Mouse (Mus musculus) liver, adult 10 weeks (tissue): Measurements from ENCODE around the gene Sfmbt1. TPM values are rescaled to one million over a fixed set of nuclear protein-coding genes. Genes with fewer than 3 reads are reported as not detected.

Source experiments
- polyA plus RNA-seq: library from polyadenylated mRNA; stranded (reverse); fragments of 350-450 nt; fragmentation: Illumina TruSeq; extraction: RNeasy Lipid Tissue Mini Kit (QIAGEN cat#74804); gene quantifications from one replicate; pipeline ENCODE4 v1.2.3, GENCODE M21; 2014; ENCODE audit warnings: low read depth, low replicate concordance

Gene Sfmbt1
- polyA plus RNA-seq = 10.7 TPM

DNA sequence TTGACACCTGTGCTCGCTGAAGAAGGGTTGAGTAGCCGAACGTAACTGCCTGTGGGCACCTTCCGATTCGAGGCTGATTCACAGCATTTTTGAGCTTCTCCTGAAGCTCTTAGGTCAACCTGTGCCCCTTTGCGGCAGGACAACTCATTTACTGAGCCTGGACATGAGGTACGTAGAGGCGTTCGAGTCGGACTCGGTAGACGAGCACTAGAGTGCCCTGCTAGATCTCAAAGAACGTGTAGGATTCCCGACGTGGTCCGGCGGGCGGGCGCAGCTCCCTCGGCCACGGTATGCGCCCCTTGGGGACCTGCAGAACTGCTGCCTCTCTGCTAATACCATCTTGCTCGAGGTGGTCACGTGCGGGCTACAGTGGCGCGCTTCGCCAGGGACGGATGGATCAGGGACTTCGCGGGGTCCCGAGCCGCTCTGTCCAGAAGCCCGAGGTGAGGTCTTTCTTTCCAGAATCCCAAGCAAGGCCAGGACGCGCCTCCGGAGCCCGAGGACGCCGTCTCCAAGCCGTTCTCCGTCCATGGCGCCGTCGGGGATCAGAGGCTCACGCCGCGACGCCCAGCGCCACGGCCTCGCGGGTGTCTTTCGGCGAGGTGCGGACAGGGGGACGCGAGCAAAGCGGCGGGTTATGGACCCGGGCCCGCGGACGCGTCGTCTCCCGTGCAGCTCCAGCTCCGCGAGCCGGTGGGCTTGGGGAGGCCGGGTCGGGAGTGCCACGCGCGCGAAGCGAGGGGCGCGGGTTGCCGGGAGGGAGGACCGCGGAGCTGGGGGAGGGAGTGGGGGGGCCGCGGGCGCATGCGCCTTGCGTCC, at the start of gene Sfmbt1:
TSS of gene Sfmbt1 (plus strand) at position 51 of the 819 bp plus-strand sequence.

DNA sequence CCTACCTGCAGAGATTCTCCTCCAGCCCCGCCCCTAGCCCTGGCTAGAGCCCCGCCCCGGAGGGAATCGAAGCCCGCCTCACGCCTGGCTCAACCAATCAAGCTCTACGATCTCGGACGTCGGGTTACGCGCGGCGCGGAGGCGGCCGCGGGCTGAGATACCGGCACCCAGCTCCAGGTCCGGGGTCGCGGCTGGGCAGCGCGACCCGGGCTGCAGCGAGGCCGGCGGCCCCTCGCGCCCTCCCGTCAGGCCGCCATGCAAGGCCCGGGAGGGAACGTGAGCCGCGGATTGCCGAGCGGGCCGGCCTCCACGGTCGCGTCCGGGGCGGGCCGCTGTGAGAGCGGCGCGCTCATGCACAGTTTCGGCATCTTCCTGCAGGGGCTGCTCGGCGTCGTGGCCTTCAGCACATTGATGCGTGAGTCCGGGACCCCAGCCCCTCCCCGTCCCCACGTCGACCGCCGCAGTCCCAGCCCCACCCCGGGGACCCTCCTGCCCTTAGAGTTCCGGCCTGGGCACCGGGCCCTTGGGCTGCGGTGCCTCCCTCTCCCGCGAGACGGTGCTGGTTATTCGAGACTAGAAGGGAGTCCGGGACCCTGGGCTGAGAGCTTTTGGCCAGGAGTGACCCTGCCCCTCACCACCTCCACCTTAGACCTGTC, 111.0 kb downstream of the Sfmbt1 start, which contains the start of gene Tmem110:
TSS of gene Tmem110 (plus strand) at position 115 of the 656 bp plus-strand sequence.

Other genes starting within 250 kb of the Sfmbt1 start
- 2.9 TPM for gene Dcp1a, start 235.3 kb upstream of the Sfmbt1 start, polyA plus RNA-seq
- gene Cacna1d, start 223.4 kb upstream of the Sfmbt1 start, polyA plus RNA-seq = 0.34 TPM
- gene Tkt, start 166.5 kb upstream of the Sfmbt1 start, polyA plus RNA-seq = 6.3 TPM
- 5.3 TPM for gene Prkcd, start 88.6 kb upstream of the Sfmbt1 start, polyA plus RNA-seq
- 11.9 TPM for gene Rft1, start 60.5 kb upstream of the Sfmbt1 start, polyA plus RNA-seq
- gene Tmem110, start 110.7 kb downstream of the Sfmbt1 start, polyA plus RNA-seq = 2.7 TPM
- gene Mustn1, start 164.4 kb downstream of the Sfmbt1 start, polyA plus RNA-seq = 1.3 TPM
- 463 TPM for gene Itih4, start 171.6 kb downstream of the Sfmbt1 start, polyA plus RNA-seq
- 223 TPM for gene Itih3, start 208.9 kb downstream of the Sfmbt1 start, polyA plus RNA-seq
- gene Itih1, start 228.4 kb downstream of the Sfmbt1 start, polyA plus RNA-seq = 104 TPM
- 11.2 TPM for gene Nek4, start 236.5 kb downstream of the Sfmbt1 start, polyA plus RNA-seq